Mouse (Mus musculus): ENCODE data around the gene Gm20517. TPM values are rescaled to one million over a fixed set of nuclear protein-coding genes. Genes with fewer than 3 reads are reported as not detected.
A peak's percentile ranks its signal among the peaks of the same experiment; 100 is the strongest.

Gm20517 gene
- polyA plus RNA-seq, 1 experiment from 2014 or later = 2.3 TPM

DNA sequence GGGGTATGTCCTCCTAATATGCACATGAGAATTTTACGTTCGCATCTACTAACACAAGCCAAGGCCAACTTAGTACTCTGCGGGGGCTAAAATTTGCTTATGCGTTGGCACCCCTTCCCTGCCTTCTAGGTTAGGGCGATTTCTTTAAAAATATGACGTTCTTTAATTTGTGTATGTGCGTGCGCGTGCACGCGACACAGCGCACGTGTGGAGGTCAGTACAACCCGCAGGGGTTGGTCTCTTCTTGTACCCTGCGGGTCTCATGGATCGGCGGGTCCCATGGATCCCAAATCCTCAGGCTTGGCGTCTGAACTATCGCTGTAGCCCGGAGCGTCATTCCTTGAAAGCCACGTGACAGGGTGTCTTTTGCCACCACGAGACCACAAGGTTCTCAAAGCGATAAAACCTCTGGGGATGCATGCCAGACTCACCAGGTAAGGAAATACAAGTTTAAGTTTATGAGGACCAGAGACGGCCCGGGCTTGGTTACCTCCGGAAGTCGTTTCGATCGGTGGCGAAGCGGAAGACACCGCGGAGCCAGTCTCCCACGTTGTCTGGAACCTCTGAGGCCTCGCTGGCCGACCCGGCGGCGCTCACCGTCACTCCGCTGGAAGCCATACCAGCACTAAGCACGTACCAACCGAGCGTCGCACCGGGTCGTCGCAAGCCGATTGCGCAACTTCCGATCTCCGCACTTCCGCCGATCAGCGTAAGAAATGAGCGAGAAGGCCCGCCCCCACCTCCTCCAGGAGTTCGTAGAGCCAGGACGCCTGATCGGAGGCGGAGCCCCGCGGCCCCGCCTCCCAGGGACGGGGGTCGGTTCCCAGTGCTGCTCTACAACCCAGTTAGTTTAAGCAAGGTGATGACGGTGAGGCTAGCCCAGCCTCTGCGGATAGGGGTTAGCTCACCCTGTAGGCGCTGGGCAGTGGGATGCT is 76.3 kb downstream of the Gm20517 start:
- under 1% methylated on average over 70 of the region's 70 CpGs for WGBS
- peaks cover 20% of the 10 kb centered on the region for H3K4me1 ChIP-seq (replicated peaks)
- ATAC-seq (ENCODE audit: insufficient number of reproducible peaks, insufficient read depth, low FRiP score, low TSS enrichment, low read depth) = peak; percentile 76
- peaks cover 37% of the 10 kb centered on the region for H3K36me3 ChIP-seq
- peaks cover 15% of the 10 kb centered on the region; the same call in 1 of the 2 replicates for H3K27me3 ChIP-seq
- peak overlapping the region; percentile 80 for H3K9ac ChIP-seq (replicated peaks)
- peak overlapping the region; percentile 77 for H3K27ac ChIP-seq
- no peaks in the 10 kb centered on the region for H3K9me3 ChIP-seq
- H3K4me3 ChIP-seq (replicated peaks) = peak overlapping the region; percentile 87
- peak overlapping the region; percentile 95 for H3K4me2 ChIP-seq

DNA sequence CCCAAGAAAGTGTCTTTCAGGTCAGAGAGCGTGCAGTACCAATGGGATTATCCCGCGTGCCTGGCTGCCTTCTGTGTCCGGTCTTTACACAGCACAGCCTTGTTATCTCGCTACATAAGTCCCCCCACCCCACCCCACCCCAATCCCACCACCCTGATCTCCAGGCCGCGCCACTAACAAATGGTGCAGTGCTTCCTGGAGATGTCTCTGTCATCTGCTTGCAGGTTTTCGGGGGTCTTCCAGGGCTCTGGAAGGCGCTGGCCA is 76.9 kb downstream of the Gm20517 start, which contains the start of gene Tomm6:
Gene Tomm6 (minus strand): TSS at position 43 of the 264 bp plus-strand sequence.
- Histone ChIP-seq H3K27ac (peak within 1 kb of the TSS; percentile 77), H3K9me3 (no peaks in the 10 kb centered on the region), H3K4me2 (peak within 1 kb of the TSS; percentile 95), H3K36me3 (peaks cover 31% of the 10 kb centered on the region), H3K4me3 (replicated peaks) (peak within 1 kb of the TSS; percentile 87), H3K4me1 (replicated peaks) (peaks cover 20% of the 10 kb centered on the region), H3K27me3 (peaks cover 19% of the 10 kb centered on the region; the same call in 1 of the 2 replicates), H3K9ac (replicated peaks) (peak within 1 kb of the TSS; percentile 80)
- ATAC-seq (ENCODE audit: insufficient number of reproducible peaks, insufficient read depth, low FRiP score, low TSS enrichment, low read depth) = no peak; the same call in 1 of the 2 replicates
- under 1% methylated on average over 9 of the region's 9 CpGs for WGBS

DNA sequence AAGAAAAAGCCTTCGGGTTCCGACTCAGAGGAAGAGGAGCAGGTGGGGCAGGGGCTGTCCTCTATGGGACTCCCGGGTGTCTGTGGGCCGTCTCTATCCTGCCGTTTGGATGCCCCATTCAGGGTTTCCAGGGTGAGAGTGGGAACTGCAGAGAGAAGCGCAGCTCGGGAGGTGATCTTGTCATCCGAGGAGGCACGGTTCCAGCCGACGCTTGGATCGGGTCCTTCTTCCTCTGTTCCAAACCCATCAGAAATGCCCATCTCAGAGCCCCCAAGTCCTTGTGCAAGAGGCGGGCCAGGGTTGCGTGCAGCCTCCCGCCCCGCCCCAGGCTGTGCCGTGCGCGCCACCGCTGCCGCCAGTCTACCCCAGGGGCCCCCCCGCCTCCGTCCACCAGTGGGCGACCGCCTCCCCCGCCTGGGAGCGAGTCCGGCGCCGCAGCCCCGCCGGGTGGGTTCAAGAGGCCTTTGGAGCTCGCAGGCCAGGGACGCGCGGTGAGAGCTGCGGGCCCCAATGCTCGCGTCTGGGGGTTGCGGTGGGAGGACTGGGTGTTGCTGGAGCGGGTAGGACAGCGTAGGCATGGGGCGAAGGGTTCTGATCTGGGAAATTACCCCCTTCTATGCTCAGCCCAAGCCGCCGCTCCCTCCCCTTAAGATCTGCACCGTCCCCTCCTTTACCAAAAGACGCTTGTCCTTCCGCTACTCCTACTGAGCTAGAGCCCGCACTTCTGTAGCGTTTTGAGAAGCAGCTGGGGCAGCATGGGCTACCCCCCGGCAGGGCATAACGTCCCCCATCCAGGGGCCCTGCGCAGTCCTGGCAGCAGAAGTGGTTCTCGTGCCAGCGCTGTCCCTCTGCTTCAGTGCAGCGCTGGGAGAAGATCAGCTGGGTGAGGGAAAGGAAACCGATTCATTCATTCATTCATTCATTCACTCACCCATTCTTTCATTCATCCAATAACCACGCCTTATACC is 77.5 kb downstream of the Gm20517 start, which contains the start of gene Frs3:
Gene Frs3 (plus strand): TSS at position 423 of the 968 bp plus-strand sequence.
- no peaks in the 10 kb centered on the region for H3K9me3 ChIP-seq
- peak within 1 kb of the TSS; percentile 77 for H3K27ac ChIP-seq
- peak within 1 kb of the TSS; percentile 87 for H3K4me3 ChIP-seq (replicated peaks)
- peak within 1 kb of the TSS; percentile 95 for H3K4me2 ChIP-seq
- H3K9ac ChIP-seq (replicated peaks) = peak within 1 kb of the TSS; percentile 80
- 1% methylated on average over 57 of the region's 58 CpGs for WGBS
- H3K36me3 ChIP-seq = peaks cover 25% of the 10 kb centered on the region
- H3K4me1 ChIP-seq (replicated peaks) = peaks cover 23% of the 10 kb centered on the region
- ATAC-seq (ENCODE audit: insufficient number of reproducible peaks, insufficient read depth, low FRiP score, low TSS enrichment, low read depth) = peak; percentile 69
- peaks cover 23% of the 10 kb centered on the region; the same call in 1 of the 2 replicates for H3K27me3 ChIP-seq

DNA sequence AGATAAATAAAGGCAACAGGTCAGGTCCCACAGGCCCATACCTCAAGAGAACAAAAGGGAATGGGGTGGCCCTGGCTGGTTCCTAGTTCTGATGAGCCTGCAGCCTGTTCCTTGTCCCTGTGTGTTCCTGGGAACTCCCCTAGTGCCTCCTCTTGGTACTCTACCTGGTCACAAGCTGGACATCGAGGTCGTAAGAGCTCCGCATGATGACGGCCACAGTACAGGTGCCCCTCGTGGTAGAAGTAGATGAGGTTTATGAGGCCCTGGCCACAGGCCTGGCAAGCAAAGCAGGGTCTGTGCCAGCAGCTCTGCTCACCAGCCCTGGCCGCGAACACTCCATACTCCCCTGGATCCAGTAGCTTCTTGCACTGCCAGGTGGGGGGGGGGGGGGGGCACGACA is 78.5 kb downstream of the Gm20517 start:
- H3K27me3 ChIP-seq = peaks cover 23% of the 10 kb centered on the region; the same call in 1 of the 2 replicates
- H3K4me2 ChIP-seq = peak overlapping the region; percentile 95
- H3K9ac ChIP-seq (replicated peaks) = no peak overlapping the region
- ATAC-seq (ENCODE audit: insufficient number of reproducible peaks, insufficient read depth, low FRiP score, low TSS enrichment, low read depth) = no peak
- H3K4me1 ChIP-seq (replicated peaks) = peaks cover 28% of the 10 kb centered on the region
- H3K36me3 ChIP-seq = peaks cover 16% of the 10 kb centered on the region
- no peaks in the 10 kb centered on the region for H3K9me3 ChIP-seq
- WGBS = 78% methylated on average over 8 of the region's 8 CpGs
- H3K4me3 ChIP-seq (replicated peaks) = peak overlapping the region; percentile 87; the same call in 1 of the 2 replicates
- no peak overlapping the region for H3K27ac ChIP-seq

DNA sequence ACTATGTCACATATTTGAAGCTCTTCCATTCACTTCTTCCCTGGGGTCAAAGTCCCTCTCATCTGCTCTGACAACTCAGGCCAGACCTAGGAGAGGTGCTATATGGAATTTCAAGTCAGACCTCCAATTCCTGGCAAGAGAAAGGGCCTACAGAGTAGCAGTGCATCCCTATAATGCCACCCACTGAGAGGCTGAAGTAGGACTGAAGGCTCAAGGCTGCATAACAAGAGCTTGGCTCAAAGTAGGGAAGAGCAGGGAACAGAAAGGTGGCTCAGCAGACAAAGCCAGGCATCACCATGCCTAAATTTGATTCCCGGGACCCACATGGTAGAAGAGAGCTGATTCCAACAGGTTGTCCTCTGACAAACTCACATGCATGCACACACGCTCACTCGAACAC is 80.3 kb downstream of the Gm20517 start:
- H3K27me3 ChIP-seq = peaks cover 23% of the 10 kb centered on the region; the same call in 1 of the 2 replicates
- H3K27ac ChIP-seq = no peak overlapping the region
- H3K4me1 ChIP-seq (replicated peaks) = peaks cover 33% of the 10 kb centered on the region
- ATAC-seq (ENCODE audit: insufficient number of reproducible peaks, insufficient read depth, low FRiP score, low TSS enrichment, low read depth) = no peak
- H3K4me3 ChIP-seq (replicated peaks) = no peak overlapping the region
- H3K4me2 ChIP-seq = no peak overlapping the region
- no peaks in the 10 kb centered on the region for H3K9me3 ChIP-seq
- 85% methylated on average over 3 of the region's 3 CpGs for WGBS
- no peaks in the 10 kb centered on the region for H3K36me3 ChIP-seq
- no peak overlapping the region for H3K9ac ChIP-seq (replicated peaks)

DNA sequence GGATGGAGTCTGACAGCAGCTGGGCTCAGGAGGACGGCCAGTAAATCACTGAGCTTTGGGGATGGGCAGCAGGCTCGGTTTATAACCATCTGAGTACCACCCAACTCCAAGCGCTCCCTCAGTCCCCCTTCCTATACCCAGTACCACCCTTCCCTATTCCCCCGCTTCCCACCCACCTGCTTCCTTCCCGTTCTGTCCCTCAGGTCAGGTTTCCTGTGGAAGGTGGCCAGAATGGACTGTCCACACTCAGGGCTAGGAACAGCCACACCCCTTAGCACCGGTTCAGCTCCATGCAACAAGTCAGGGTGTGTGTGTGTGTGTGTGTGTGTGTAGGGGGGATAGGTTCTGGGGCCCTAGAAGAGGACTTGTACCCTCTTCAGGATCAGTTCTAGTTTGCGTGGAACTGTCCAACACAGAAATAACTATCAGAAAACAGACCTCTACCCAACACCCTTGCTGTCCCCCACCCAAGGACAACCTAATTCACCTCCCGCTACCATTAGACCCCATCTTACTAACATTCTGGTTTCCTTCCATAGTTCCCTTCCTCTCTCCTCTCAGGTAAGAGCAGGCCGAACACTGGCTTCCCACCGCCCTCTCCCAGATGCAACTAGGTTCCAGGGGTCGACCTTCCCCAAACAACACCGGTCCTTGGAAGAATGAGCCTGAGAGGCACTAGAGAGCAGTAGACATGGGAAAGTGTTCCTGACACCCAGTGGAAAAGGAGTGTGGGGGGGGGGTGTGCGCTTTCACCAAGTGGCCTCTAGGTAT is 82.5 kb downstream of the Gm20517 start:
- Histone ChIP-seq H3K27ac (peak overlapping the region; percentile 67), H3K9me3 (no peaks in the 10 kb centered on the region), H3K4me3 (replicated peaks) (peak overlapping the region; percentile 82), H3K36me3 (peaks cover 11% of the 10 kb centered on the region), H3K27me3 (peaks cover 23% of the 10 kb centered on the region; the same call in 1 of the 2 replicates), H3K4me1 (replicated peaks) (peaks cover 25% of the 10 kb centered on the region), H3K9ac (replicated peaks) (peak overlapping the region; percentile 88), H3K4me2 (peak overlapping the region; percentile 76)
- no peak for ATAC-seq (ENCODE audit: insufficient number of reproducible peaks, insufficient read depth, low FRiP score, low TSS enrichment, low read depth)
- 28% methylated on average over 13 of the region's 13 CpGs for WGBS

DNA sequence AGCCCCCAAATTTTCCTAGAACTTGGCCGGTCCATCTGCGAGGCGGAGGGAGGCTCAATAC is 82.9 kb downstream of the Gm20517 start, which contains the start of gene Gm21981:
Gene Gm21981 (minus strand): TSS at position 14 of the 61 bp plus-strand sequence.
- H3K9ac ChIP-seq (replicated peaks) = peak within 1 kb of the TSS; percentile 88
- H3K36me3 ChIP-seq = peaks cover 15% of the 10 kb centered on the region
- peak within 1 kb of the TSS; percentile 67 for H3K27ac ChIP-seq
- H3K27me3 ChIP-seq = peaks cover 23% of the 10 kb centered on the region; the same call in 1 of the 2 replicates
- peak within 1 kb of the TSS; percentile 76 for H3K4me2 ChIP-seq
- ATAC-seq (ENCODE audit: insufficient number of reproducible peaks, insufficient read depth, low FRiP score, low TSS enrichment, low read depth) = no peak
- 2% methylated on average over 3 of the region's 3 CpGs for WGBS
- H3K4me3 ChIP-seq (replicated peaks) = peak within 1 kb of the TSS; percentile 82
- peaks cover 20% of the 10 kb centered on the region for H3K4me1 ChIP-seq (replicated peaks)
- H3K9me3 ChIP-seq = no peaks in the 10 kb centered on the region

DNA sequence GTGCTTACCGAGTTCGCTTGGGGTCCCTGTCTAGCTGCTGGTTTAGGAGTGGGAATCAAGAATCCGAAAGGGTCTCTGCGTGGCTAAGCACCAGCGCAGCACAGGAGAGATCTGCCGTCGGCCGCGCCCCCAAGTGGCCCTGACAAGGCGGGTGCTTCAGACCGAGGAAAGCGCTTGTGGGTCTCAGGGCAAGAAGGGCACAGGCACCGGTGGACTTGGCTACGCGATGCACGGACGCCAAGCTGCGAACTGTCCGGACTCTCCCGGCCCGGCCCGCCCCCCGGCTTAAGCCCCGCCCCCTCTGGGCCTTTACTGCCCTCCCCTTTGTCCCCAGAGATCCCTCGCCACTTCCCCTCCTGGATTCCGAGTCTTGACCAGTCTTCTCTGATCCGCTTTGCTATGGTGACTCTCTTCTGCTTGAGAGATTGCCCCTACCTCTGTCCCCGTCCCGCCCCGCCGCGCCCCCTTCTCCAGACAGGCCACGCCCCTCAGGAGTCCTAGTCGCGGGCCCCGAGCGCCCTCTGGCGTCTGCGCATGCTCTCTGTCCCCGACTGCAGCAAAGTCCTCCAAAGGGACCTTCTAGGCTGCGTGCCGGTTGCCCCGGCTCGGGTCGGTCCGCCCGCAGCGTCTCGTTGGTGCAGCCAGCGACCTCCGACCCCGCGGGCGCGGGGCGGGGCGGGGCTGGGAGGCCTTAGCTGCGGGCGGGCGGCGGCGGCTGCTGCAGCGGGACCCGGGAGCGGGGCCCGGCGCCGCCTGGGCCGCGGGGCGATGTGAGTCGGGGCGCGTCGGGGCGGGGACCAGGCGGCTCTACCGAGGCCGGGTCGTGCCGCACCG is 83.3 kb downstream of the Gm20517 start, which contains the start of gene Prickle4:
Gene Prickle4 (minus strand): TSS at position 234 of the 834 bp plus-strand sequence.
- Histone ChIP-seq H3K27ac (peak within 1 kb of the TSS; percentile 67), H3K9me3 (no peaks in the 10 kb centered on the region), H3K36me3 (peaks cover 19% of the 10 kb centered on the region), H3K4me3 (replicated peaks) (peak within 1 kb of the TSS; percentile 82), H3K4me1 (replicated peaks) (peaks cover 16% of the 10 kb centered on the region), H3K4me2 (peak within 1 kb of the TSS; percentile 76), H3K9ac (replicated peaks) (peak within 1 kb of the TSS; percentile 88), H3K27me3 (peaks cover 20% of the 10 kb centered on the region; the same call in 1 of the 2 replicates)
- 1% methylated on average over 79 of the region's 82 CpGs for WGBS
- ATAC-seq (ENCODE audit: insufficient number of reproducible peaks, insufficient read depth, low FRiP score, low TSS enrichment, low read depth) = peak; percentile 93

DNA sequence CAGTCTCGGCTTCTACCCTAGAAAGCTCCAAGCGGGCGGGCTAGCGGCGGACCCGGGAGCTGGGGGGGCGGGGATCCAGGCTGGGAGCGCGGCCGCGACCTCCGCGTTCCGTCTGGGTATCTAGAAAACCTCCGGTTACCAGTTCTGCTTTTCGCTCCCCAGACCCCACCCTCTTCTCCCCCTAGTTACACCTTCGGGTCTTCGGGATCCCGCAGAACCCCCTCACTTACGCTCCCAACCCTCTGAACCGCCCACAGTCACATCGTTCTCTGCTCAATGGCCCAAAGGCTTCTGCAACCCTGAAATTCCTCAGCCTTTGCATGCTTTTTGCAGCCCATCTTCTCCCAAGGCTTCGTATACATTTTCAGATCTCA is 83.9 kb downstream of the Gm20517 start:
- H3K4me1 ChIP-seq (replicated peaks) = peaks cover 13% of the 10 kb centered on the region
- no peaks in the 10 kb centered on the region for H3K9me3 ChIP-seq
- WGBS = under 1% methylated on average over 23 of the region's 23 CpGs
- peak overlapping the region; percentile 82 for H3K4me3 ChIP-seq (replicated peaks)
- H3K27me3 ChIP-seq = peaks cover 14% of the 10 kb centered on the region; the same call in 1 of the 2 replicates
- H3K27ac ChIP-seq = peak overlapping the region; percentile 67
- peak; percentile 9; the same call in 1 of the 2 replicates for ATAC-seq (ENCODE audit: insufficient number of reproducible peaks, insufficient read depth, low FRiP score, low TSS enrichment, low read depth)
- peak overlapping the region; percentile 88 for H3K9ac ChIP-seq (replicated peaks)
- peak overlapping the region; percentile 76 for H3K4me2 ChIP-seq
- H3K36me3 ChIP-seq = peaks cover 25% of the 10 kb centered on the region

DNA sequence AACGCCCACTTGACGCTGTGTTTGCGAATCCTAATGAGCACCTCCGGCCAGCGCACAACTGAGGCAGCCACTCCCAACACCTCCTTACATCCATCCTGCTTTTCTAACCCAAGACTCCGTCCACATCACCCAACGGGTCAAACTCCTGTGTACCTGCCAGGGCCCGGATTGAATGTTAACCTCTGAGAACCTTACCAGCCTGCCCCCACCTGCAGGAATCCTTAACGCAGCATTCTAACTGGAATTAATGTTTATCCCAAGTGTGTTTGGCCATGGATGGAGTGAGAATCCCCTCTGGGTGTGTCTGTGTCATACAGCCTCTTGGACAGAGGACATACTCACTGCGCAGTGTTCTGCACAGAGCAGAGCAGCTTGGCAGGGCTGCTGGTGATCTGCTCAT is 86.8 kb downstream of the Gm20517 start:
- WGBS = 89% methylated on average over 10 of the region's 10 CpGs

More for the DNA sequence above, 86.8 kb downstream of the Gm20517 start:
- no peak overlapping the region for H3K9ac ChIP-seq (replicated peaks)
- ATAC-seq (ENCODE audit: insufficient number of reproducible peaks, insufficient read depth, low FRiP score, low TSS enrichment, low read depth) = no peak
- H3K4me3 ChIP-seq (replicated peaks) = no peak overlapping the region
- peaks cover 21% of the 10 kb centered on the region for H3K27me3 ChIP-seq
- no peaks in the 10 kb centered on the region for H3K9me3 ChIP-seq
- no peak overlapping the region for H3K27ac ChIP-seq
- peaks cover 54% of the 10 kb centered on the region for H3K36me3 ChIP-seq
- peaks cover 17% of the 10 kb centered on the region for H3K4me1 ChIP-seq (replicated peaks)
- H3K4me2 ChIP-seq = no peak overlapping the region

Data from limb, embryonic 12.5 days (tissue).